Mouse (Mus musculus) gastrocnemius, postnatal 36 days (tissue): ENCODE data around the gene Dst. TPM values are rescaled to one million over a fixed set of nuclear protein-coding genes. Genes with fewer than 3 reads are reported as not detected.
"Not testable (repeated sequence)": the region's sequence is repeated elsewhere in the genome, so short reads cannot be mapped to it uniquely, and the experiment has no call there.

ENCODE experiments used
- DNase-seq, 2 experiments: peaks; one replicate each; pipeline ENCODE4 v3.0.0; 2022
- intact Hi-C: fragments of 180-260 bp; cut with DNase I; formaldehyde crosslinking; loops from one replicate; pipeline ENCODE4 v1.15.1; 2025
- total RNA-seq, 2 experiments: library from RNA; stranded (reverse); gene quantifications; 2 replicates each; pipeline ENCODE4 v1.2.3; 2021

The Dst gene
- total RNA-seq, 2 experiments from 2014 or later = 215 to 242 TPM

DNA sequence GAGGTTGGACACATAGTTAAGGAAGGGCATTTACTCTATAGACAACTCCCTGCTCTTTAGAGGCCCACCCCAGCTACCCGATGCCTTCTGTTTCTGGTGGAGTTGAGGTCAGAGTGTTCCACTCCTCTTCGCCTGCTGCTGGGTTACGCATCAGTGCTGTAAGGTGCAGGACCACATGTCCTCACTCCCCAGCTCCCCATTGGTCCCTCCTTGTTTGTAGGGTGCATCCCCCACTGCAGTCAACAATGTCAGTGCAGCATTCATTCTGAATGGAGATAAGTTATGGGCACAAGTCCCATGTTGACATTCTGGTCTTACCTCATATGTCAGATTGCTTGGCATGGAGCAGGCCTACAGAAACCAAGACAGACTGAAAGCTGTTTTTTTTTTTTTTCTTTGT lies 143.2 kb downstream of the Dst start:
- no peak for DNase-seq
- intact Hi-C loops = no loop called here

DNA sequence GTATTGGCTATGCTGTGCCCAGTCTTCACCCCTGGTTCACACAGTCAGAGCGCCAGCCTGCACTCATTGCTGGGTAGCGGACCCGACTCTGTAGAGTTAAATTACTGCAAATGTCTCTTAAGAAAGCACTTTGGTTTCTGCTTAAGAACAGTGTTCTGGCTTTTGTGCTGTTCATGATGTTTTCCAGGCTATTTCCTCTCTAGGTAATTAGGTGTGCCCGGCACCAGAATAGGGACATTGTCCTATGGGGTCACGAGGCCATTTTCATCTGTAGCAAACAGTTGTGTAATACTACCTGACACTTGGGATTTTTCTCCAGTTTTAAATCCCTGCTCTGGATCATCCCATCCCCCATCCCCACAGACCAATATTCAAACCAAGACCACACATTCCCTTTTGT lies 144.4 kb downstream of the Dst start:
- intact Hi-C loops = loop anchor here (2.0 kb wide), 1 partner anchor 46 kb away; no protein-coding TSS in a partner anchor
- no peak for DNase-seq

DNA sequence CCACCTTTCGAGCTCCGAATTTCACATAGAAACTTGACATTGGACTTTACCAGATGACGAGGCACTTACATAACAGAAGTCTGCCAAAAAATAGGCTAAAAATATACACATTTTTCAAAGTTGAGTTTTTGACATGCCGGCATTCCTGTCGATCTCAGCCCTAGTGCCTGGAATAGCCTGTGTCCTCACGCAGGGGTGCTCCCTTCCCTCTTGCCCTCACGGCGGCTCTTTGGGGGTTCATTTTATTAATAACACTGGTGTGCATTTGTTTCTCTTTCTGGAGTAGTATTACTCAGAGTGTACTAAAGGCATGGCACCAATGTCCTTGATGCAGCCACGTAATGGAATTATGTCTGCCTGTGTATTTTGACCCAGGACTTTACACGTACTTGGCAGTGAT lies 146.9 kb downstream of the Dst start:
- no peak for DNase-seq
- intact Hi-C loops = no loop called here

DNA sequence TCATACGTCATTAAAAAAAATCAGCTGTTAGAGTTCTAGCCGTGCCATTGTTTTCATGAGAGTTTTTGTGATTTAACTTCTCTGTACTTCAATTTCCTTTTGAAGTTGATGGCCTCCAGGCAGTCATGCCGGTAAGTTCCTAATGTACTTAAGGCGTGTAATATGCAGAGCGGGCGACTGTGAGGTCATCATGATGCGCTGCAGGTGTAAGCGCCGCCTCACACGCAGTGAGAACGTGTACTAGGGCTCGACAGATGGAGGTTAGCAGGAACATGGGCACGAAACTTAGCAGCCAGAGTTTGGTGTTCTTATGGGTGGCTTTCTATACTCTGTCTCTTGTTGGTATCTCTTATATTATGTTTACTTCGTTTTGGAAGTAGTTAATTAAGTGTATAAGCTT lies 148.6 kb downstream of the Dst start:
- intact Hi-C loops = no loop called here
- no peak for DNase-seq

GRCm38 (mm10) chr1:34059231-34059630 lies 151.2 kb downstream of the Dst start:
- DNase-seq = no peak
- intact Hi-C loops = no loop called here

- peak; percentile 31 to 39 for DNase-seq
- intact Hi-C loops = loop anchor here (5.0 kb wide), 1 partner anchor 107 kb away; no protein-coding TSS in a partner anchor
These were observed 152.4 kb downstream of the Dst start for GRCm38 (mm10) chr1:34060446-34060845.

DNA sequence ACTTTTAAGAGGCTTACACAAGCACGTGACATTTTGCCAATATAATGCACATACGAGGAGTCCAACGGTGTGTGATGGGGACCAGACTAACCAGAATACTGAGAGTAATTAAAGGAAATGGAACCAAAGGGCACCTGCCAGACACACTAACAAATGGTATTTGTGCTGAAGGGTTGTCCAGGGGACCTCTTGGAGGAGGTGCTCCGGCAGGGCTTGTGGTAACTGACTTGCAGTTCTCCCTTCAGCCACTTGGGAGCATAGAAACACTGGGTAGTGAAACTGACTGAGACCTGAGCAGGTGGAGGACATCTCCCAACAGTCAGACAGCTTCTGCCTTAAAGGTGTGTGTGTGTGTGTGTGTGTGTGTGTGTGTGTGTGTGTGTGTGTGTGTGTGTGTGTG lies 153.1 kb downstream of the Dst start:
- intact Hi-C loops = loop anchor here (5.0 kb wide), 1 partner anchor 106 kb away; no protein-coding TSS in a partner anchor
- peak in 1 of 2 experiments; percentile 68 for DNase-seq

DNA sequence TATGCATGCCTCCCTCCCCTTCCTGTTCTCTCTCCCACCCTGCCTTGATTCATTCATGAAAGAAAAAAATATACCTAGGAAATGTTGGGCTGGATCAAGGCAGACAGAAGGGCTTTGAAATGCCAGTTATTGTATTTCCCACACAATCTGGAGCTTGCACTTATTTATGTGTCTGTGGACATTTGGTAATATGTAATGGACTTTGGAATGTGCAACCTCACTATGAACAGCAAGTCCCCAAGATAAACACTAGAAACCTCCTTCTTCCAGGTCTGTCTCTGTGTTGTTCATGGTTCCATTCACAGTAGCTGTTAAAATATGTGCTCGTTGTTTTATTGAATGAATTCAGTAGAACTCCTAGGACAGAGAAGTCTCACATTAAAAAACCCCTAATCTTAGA lies 153.8 kb downstream of the Dst start:
- DNase-seq = no peak
- intact Hi-C loops = loop anchor here (5.0 kb wide), 1 partner anchor 105 kb away; no protein-coding TSS in a partner anchor

GRCm38 (mm10) chr1:34063943-34064342 lies 155.9 kb downstream of the Dst start:
- intact Hi-C loops = loop anchor here (5.0 kb wide), 1 partner anchor 103 kb away; no protein-coding TSS in a partner anchor
- no peak for DNase-seq

GRCm38 (mm10) chr1:34065551-34066048 lies 157.6 kb downstream of the Dst start:
- intact Hi-C loops = no loop called here
- no peak for DNase-seq

DNA sequence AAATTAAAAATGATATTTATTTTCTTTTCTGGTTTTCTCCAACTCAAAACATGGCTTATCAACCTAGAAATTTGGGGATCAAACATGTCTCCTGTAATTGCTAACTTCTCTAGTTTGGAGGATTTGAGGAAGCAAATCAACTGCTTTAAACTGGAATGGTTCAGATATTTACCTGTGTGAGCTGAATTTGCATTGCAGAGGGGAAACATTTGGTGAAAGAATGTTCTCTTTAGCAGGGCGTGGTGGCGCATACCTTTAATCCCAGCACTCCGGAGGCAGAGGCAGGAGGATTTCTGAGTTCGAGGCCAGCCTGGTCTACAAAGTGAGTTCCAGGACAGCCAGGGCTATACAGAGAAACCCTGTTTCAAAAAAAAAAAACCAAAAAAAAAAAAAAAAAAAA lies 158.4 kb downstream of the Dst start:
- intact Hi-C loops, DNase-seq: not testable (repeated sequence)

DNA sequence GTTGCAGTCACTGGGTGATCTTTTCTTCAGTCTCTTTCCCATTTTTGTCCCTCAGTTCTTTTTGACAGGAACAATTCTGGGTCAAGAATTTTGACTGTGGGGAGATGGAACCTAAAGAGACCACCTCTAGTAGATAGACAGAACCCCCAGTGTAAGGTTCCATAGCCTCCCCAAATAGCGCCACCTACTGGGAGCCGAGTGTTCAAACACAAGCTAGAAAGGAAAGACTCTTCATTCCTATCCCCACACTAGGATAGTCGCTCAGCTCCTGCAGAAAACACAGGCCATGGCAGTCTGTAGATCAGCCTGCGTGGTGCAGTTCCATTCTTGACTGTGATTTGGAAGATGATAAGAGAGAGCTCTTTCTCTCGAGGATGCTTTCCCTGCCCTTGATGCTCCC lies 160.3 kb downstream of the Dst start:
- DNase-seq = no peak
- intact Hi-C loops = no loop called here

GRCm38 (mm10) chr1:34069514-34070290 lies 161.7 kb downstream of the Dst start:
- no peak for DNase-seq
- intact Hi-C loops = no loop called here

- no peak for DNase-seq
- intact Hi-C loops = no loop called here
These were observed 162.4 kb downstream of the Dst start for GRCm38 (mm10) chr1:34070474-34070873.

DNA sequence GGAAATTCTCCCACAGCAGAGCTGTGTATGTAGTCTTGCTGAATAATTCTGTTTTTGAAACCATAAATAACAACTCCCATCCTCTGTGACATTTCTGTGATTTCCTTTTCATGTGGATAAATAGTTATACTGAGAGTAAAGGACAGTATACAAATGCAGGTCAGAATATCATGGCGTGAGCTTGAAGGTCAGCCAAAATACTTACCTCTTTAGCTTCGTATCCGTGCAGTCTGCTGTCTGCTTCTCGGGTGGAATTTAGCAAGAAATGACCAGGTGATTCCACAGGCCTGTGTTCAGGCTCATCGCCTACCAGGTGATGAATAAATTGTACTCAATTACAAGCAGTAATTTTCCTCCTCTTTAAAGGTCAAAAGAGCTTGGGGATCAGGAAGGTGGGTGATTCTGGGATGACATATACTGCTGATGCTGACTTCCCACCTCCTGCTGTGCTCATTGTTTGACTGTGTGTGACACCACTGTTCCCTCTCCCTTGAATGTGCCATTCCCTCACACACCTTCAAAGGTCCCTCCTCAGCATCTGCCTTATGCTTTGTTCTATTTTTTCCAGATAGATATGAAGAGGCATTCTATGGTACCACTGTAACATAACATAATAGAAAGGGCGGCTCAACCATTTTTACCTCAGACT lies 163.1 kb downstream of the Dst start:
- intact Hi-C loops = no loop called here
- no peak for DNase-seq

DNA sequence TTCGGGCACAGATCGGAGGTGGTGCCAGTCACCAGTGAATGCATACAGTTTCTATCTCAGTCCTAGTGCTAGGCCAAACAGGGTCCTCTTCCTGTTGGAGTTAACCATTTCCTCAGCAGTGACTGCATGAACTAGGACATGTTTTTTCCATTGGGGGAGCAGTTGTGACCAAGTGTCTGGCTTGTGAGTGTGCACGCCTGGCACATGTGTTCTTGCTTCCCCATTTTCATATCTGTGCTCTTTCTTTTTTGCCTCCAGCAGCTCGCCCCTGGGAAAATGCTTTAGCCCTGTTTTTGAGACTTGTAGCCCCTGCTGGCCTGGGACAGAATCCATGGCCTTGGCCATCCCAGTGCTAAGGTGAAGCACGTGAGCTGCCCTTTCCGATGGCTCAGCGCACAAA lies 164.2 kb downstream of the Dst start:
- no peak for DNase-seq
- intact Hi-C loops = no loop called here

DNA sequence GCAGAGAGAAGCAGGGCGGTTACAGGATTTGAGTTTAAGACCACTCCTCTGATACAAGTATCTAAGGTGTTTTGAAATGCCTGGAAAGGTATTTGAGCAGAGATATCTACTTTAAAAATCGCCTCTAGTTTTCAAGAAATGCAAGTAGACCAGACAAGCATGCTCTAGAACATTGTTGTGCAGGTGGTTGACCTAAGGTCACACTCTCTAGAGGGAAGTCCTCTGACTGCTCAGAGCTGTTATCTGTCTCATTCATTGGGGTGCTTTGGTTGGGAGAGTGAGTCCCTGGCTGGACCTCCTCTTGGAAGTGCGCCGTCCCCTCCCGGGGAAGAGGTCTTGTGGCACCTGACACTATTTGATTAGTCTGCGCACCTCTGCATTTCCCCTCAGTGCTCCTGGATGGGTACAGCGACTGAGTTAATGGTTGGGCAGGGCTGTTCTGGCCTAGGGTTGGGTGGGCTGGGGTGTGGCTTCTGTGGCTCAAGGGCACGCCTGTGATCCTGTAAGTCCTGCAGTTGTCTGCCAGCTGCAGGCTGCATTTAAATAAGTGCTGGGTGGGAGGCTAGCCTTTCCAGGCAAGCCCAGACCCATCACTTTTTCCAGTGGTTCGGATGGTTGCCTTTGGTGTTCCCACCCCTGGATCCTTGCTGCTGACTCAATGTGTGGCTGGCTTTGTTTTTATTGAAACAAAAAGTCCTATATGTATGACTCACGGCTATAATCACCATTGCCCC lies 165.6 kb downstream of the Dst start:
- no peak for DNase-seq
- intact Hi-C loops = no loop called here

- DNase-seq = no peak
- intact Hi-C loops = no loop called here
These were observed 166.5 kb downstream of the Dst start for GRCm38 (mm10) chr1:34074245-34075187.

DNA sequence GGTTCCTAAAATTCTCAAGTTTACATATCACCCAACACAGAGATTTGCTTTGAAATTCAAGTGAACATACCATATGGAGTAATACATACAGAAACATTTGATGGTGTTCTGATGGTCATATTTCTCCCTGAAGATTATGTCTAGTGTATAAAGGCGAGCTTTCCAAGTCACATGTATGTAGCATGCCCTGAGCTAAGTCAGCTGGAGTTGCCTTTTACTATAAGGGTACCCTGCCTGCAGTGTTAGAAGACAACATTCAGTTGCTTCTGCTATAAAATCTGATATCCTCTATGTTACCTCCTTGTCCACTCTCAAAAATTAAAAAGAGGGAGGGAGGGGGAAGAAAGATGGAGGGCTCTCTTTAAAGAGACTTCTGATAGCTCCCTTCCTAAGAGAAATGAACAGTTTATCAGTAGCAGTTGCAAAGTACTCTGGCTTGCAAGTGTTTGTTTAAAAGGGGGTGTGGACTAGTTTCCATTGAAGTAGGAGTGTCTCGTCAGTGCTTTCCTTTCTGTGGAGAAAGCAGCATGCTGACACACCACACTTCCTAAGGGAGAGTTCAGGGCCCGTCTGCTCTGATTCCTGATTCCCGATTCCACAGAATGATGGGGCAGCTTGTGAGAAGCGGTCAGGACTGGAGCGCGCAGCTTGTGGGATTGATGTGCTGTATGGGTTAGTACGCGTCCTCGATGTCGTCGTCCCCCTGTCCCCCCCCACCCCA lies 168.8 kb downstream of the Dst start:
- intact Hi-C loops = no loop called here
- no peak for DNase-seq
